Mouse (Mus musculus) CH12.LX (cell line): ENCODE results near the gene Srgap1.

Experiments
- CHD2 ChIP-seq: IDR thresholded peaks from 2 replicates; pipeline ENCODE4 v1.6.1; 2011; ENCODE audit warnings: low read length, improper control_type of control experiment
- CTCF ChIP-seq, 2 experiments: IDR thresholded peaks in 1 of 2; conservative IDR thresholded peaks in 1 of 2; 2 replicates each; pipeline ENCODE4 v1.5.1; 2011 to 2012; ENCODE audit warnings: low read depth in 2 of 2, low read length in 2 of 2, improper control_type of control experiment in 1 of 2, inconsistent platforms in 1 of 2, mild to moderate bottlenecking in 1 of 2, moderate library complexity in 1 of 2
- GABPA ChIP-seq: IDR thresholded peaks from 2 replicates; pipeline ENCODE4 v1.6.1; 2012; ENCODE audit warnings: low read depth, low read length, improper control_type of control experiment, inconsistent platforms; ENCODE audit not compliant: insufficient replicate concordance
- HCFC1 ChIP-seq: IDR thresholded peaks from 2 replicates; pipeline ENCODE4 v1.6.1; 2012; ENCODE audit warnings: low read depth, mild to moderate bottlenecking, inconsistent platforms, low read length, improper control_type of control experiment
- KAT2A ChIP-seq: IDR thresholded peaks from 2 replicates; pipeline ENCODE4 v1.6.1; 2012; ENCODE audit warnings: low read length, improper control_type of control experiment, inconsistent platforms; ENCODE audit not compliant: insufficient replicate concordance
- NRF1 ChIP-seq: IDR thresholded peaks from 2 replicates; pipeline ENCODE4 v1.6.1; 2014; ENCODE audit warnings: low read depth, mild to moderate bottlenecking, inconsistent platforms, low read length, improper control_type of control experiment, moderate library complexity
- PAX5 ChIP-seq: IDR thresholded peaks from 2 replicates; pipeline ENCODE4 v1.6.1; 2012; ENCODE audit warnings: low read length, inconsistent platforms, mixed read lengths
- POLR2A ChIP-seq: IDR thresholded peaks from 2 replicates; pipeline ENCODE4 v1.6.1; 2011; ENCODE audit warnings: low read depth, mild to moderate bottlenecking, improper control_type of control experiment, low read length
- POLR2AphosphoS2 ChIP-seq: IDR thresholded peaks from 2 replicates; pipeline ENCODE4 v1.6.1; 2011; ENCODE audit warnings: low read depth, low read length, improper control_type of control experiment
- RCOR1 ChIP-seq: conservative IDR thresholded peaks from 2 replicates; pipeline ENCODE4 v1.6.1; 2012; ENCODE audit warnings: low read depth, mild to moderate bottlenecking, inconsistent platforms, low read length, improper control_type of control experiment

GRCm38 (mm10) chr10:121790078-121790477, 257.0 kb downstream of the Srgap1 start:
- no peak for TF ChIP-seq POLR2AphosphoS2
- no peak for TF ChIP-seq POLR2A
- TF ChIP-seq CTCF (conservative IDR thresholded peaks at IDR 0.05 in 1 of 2, IDR thresholded peaks at IDR 0.05 in 1 of 2; ENCODE audit: low read depth in 2 of 2, low read length in 2 of 2) = no peak
- TF ChIP-seq CHD2 = no peak
- TF ChIP-seq PAX5 = no peak
- no peak for TF ChIP-seq KAT2A
- no peak for TF ChIP-seq NRF1
- no peak for TF ChIP-seq RCOR1
- no peak for TF ChIP-seq GABPA
- TF ChIP-seq HCFC1 = no peak
